Mouse (Mus musculus): Measurements from ENCODE around the gene Tomm22. TPM values are rescaled to one million over a fixed set of nuclear protein-coding genes. Genes with fewer than 3 reads are reported as not detected.
"Not testable (repeated sequence)": the region's sequence is repeated elsewhere in the genome, so short reads cannot be mapped to it uniquely, and the experiment has no call there.

Gene Tomm22
- 100 to 1,000 TPM; 185 to 255 (median 187) TPM for polyA plus RNA-seq (2017; shearing (Covaris generic))

GRCm38 (mm10) chr15:79670249-79670971 is at the start of gene Tomm22:
Tomm22 (plus strand) TSS chr15:79670861.
- peak; percentile 97 for ATAC-seq

- ATAC-seq, result no peak
These were observed 40.2 kb upstream of the Tomm22 start for GRCm38 (mm10) chr15:79630471-79630870.

GRCm38 (mm10) chr15:79641135-79641817 is 29.4 kb upstream of the Tomm22 start:
- no peak for ATAC-seq

- ATAC-seq, result no peak
These were observed 25.2 kb upstream of the Tomm22 start for GRCm38 (mm10) chr15:79645483-79645882.

GRCm38 (mm10) chr15:79648130-79648529 is 22.5 kb upstream of the Tomm22 start:
- ATAC-seq, result no peak

GRCm38 (mm10) chr15:79650569-79650968 is 20.1 kb upstream of the Tomm22 start:
- ATAC-seq, result no peak

GRCm38 (mm10) chr15:79651481-79651880 is 19.2 kb upstream of the Tomm22 start:
- ATAC-seq, result no peak

- no peak for ATAC-seq
These were observed 14.2 kb upstream of the Tomm22 start for GRCm38 (mm10) chr15:79656451-79656850.

GRCm38 (mm10) chr15:79657837-79658530 is 12.7 kb upstream of the Tomm22 start:
- peak; percentile 64 for ATAC-seq

- ATAC-seq, result peak; percentile 72
These were observed 11.9 kb upstream of the Tomm22 start, which contains the start of the genes Fam227a and Cby1 for GRCm38 (mm10) chr15:79658531-79659375. Fam227a (minus strand) TSS chr15:79658956. Cby1 (plus strand) TSS chr15:79659199.

- no peak for ATAC-seq
These were observed 8.8 kb upstream of the Tomm22 start for GRCm38 (mm10) chr15:79661852-79662251.

GRCm38 (mm10) chr15:79664666-79665065 is 6.0 kb upstream of the Tomm22 start:
- ATAC-seq, result no peak

GRCm38 (mm10) chr15:79669195-79669594 is 1.5 kb upstream of the Tomm22 start:
- no peak for ATAC-seq

- no peak for ATAC-seq
These were observed 275 bp downstream of the Tomm22 start for GRCm38 (mm10) chr15:79670972-79671299.

GRCm38 (mm10) chr15:79671828-79672348 is 1.2 kb downstream of the Tomm22 start:
- ATAC-seq, result not testable (repeated sequence)

- no peak for ATAC-seq
These were observed 7.3 kb downstream of the Tomm22 start for GRCm38 (mm10) chr15:79677936-79678335.

- ATAC-seq, result no peak
These were observed 11.3 kb downstream of the Tomm22 start for GRCm38 (mm10) chr15:79681973-79682372.

GRCm38 (mm10) chr15:79683146-79683545 is 12.5 kb downstream of the Tomm22 start:
- ATAC-seq, result no peak

GRCm38 (mm10) chr15:79683707-79684465 is 13.2 kb downstream of the Tomm22 start:
- no peak for ATAC-seq

GRCm38 (mm10) chr15:79684616-79685015 is 14.0 kb downstream of the Tomm22 start:
- no peak for ATAC-seq

- ATAC-seq, result no peak
These were observed 14.5 kb downstream of the Tomm22 start for GRCm38 (mm10) chr15:79685141-79685641.

All from inflammation-experienced regulatory T-cells, adult 6 months (primary cell).